Mouse (Mus musculus) liver, adult 2 months (tissue): ENCODE results near the gene Pcnx3. TPM values are rescaled to one million over a fixed set of nuclear protein-coding genes. Genes with fewer than 3 reads are reported as not detected.

Experiments used
- DNase-seq: peaks from one replicate; pipeline ENCODE4 v3.0.0-alpha.2; 2011; ENCODE audit warnings: low read depth, low spot score; ENCODE audit errors: extremely low read depth
- H3K27ac ChIP-seq: fragments of 200-500 bp; replicated peaks from 2 replicates; pipeline ENCODE4 v1.5.1; 2012; ENCODE audit warnings: low read depth, mild to moderate bottlenecking, control low read depth, inconsistent platforms, low read length; ENCODE audit not compliant: insufficient read depth
- H3K27me3 ChIP-seq: fragments of 200-500 bp; 2 replicates; pipeline ENCODE4 v1.6.1; 2012; ENCODE audit warnings: mild to moderate bottlenecking, moderate library complexity, low read length, inconsistent platforms; ENCODE audit not compliant: control insufficient read depth, insufficient read depth
- H3K36me3 ChIP-seq: fragments of 200-500 bp; 2 replicates; pipeline ENCODE4 v1.6.1; 2012; ENCODE audit warnings: low read length, inconsistent platforms; ENCODE audit not compliant: control insufficient read depth, insufficient read depth
- H3K4me1 ChIP-seq: fragments of 200-500 bp; 2 replicates; pipeline ENCODE4 v1.6.1; 2011; ENCODE audit warnings: low read length; ENCODE audit not compliant: control insufficient read depth, insufficient read depth
- H3K4me3 ChIP-seq: fragments of 200-500 bp; 2 replicates; pipeline ENCODE4 v1.5.1; 2011; ENCODE audit warnings: low read depth, mild to moderate bottlenecking, control low read depth, low read length, moderate library complexity; ENCODE audit not compliant: insufficient read depth
- H3K79me2 ChIP-seq: fragments of 200-500 bp; 2 replicates; pipeline ENCODE4 v1.6.1; 2012; ENCODE audit warnings: inconsistent platforms, mild to moderate bottlenecking, low read length, moderate library complexity; ENCODE audit not compliant: control insufficient read depth, insufficient read depth
- H3K9ac ChIP-seq: fragments of 200-500 bp; 2 replicates; pipeline ENCODE4 v1.6.1; 2012; ENCODE audit warnings: low read depth, mild to moderate bottlenecking, control low read depth, inconsistent platforms, low read length
- CTCF ChIP-seq: fragments of 200-500 bp; IDR thresholded peaks from 2 replicates; pipeline ENCODE4 v1.5.1; 2011; ENCODE audit warnings: low read depth, low read length, control low read depth
- POLR2A ChIP-seq: fragments of 200-500 bp; IDR thresholded peaks from 2 replicates; pipeline ENCODE4 v1.6.1; 2011; ENCODE audit warnings: low read length, control low read depth; ENCODE audit not compliant: insufficient read depth; ENCODE audit errors: extremely low read depth
- WGBS: fragments of 180-500 bp; shearing (Covaris S2); methylation state at CpG from one replicate; pipeline ENCODE4 v1.1.7; 2018; 5-methylcytosine and 5-hydroxymethylcytosine counted together
- polyA plus RNA-seq: library from polyadenylated mRNA; depleted of rRNA; stranded (reverse); fragments of >200 nt; gene quantifications from 2 replicates; pipeline ENCODE4 v1.2.3, GENCODE M21; 2012; rRNA removed
- total RNA-seq: library from RNA; depleted of rRNA; stranded (reverse); fragments of >200 nt; gene quantifications from 2 replicates; pipeline ENCODE4 v1.2.3, GENCODE M21; 2014; rRNA removed

Gene Pcnx3
- total and polyA plus RNA-seq, 2 experiments, result 7.6 to 63.8 TPM

DNA sequence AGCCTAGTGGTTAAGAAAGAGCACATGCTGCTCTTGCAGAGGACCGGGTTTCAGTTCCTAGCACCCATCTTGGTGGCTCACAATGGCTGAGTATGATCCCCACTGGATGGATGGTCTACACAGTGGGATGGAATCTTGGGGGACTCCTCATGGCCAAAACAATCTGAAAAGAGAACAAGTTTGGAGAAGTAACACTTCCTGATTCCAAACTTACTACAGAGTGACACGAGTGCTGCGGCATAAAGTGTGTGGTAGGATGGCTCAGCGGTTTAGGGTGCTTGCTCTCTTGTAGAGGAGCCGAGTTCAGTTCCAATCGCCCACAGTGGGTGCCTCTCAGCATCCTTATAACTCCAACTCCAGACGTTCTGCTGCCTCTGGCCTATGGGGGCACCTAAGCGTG, 63.4 kb downstream of the Pcnx3 start:
- Histone ChIP-seq H3K4me1 (no peaks in the 10 kb centered on the region), H3K9ac (no peak overlapping the region), H3K27me3 (no peaks in the 10 kb centered on the region), H3K79me2 (no peaks in the 10 kb centered on the region), H3K36me3 (no peaks in the 10 kb centered on the region), H3K4me3 (no peak overlapping the region), H3K27ac (no peak overlapping the region)
- TF ChIP-seq CTCF (no peak), POLR2A (no peak)
- no peak for DNase-seq
- 84% methylated on average over 8 of the region's 8 CpGs for WGBS

DNA sequence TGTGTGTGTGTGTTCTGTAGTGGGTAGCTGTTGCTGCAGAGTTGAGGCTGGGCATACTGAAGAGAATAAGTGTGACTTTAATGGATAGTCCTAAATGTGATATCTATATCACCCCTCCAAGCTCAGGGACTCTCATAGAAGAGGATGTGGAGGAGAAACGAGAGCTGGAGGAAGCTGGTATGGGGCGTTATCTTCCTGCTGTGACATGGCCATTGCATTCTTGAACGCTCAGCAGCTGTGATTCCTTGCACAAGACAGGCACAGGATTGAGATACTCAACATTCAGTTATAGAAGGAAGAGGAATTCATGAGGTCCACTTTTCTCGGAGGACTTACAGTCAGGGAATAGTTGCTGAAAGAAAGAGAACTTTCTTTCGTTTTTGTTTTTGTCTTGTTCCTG, 66.8 kb downstream of the Pcnx3 start:
- H3K79me2 ChIP-seq, result no peaks in the 10 kb centered on the region
- no peaks in the 10 kb centered on the region for H3K36me3 ChIP-seq
- no peak overlapping the region for H3K27ac ChIP-seq
- no peaks in the 10 kb centered on the region for H3K4me1 ChIP-seq
- H3K9ac ChIP-seq, result no peak overlapping the region
- no peak for DNase-seq
- no peaks in the 10 kb centered on the region for H3K27me3 ChIP-seq
- no peak overlapping the region for H3K4me3 ChIP-seq
- TF ChIP-seq CTCF, result no peak
- no peak for TF ChIP-seq POLR2A
- 74% methylated on average over 5 of the region's 5 CpGs for WGBS

DNA sequence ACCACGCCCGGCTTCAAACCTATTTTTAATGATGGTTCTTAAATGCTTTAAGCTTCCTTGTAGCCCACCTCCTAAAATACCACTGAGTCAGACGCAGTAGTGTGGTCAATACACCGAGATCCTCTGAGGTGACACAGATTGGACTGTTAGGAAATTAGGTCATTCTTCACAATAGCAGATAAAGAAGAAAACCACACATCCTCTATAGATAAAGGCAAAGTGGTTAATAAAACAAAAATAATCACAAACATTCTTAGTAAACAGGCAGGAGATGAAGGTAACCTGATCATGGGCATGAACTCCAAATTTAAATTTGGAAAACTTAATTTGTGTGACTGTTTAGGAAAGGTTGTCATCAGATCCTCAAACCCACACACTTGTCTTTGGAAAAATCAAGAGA, 68.7 kb downstream of the Pcnx3 start:
- no peak overlapping the region for H3K27ac ChIP-seq
- DNase-seq, result no peak
- 87% methylated on average over 4 of the region's 4 CpGs for WGBS
- no peaks in the 10 kb centered on the region for H3K79me2 ChIP-seq
- no peaks in the 10 kb centered on the region for H3K4me1 ChIP-seq
- no peak overlapping the region for H3K9ac ChIP-seq
- TF ChIP-seq POLR2A (no peak), CTCF (no peak)
- H3K4me3 ChIP-seq, result no peak overlapping the region
- no peaks in the 10 kb centered on the region for H3K27me3 ChIP-seq
- H3K36me3 ChIP-seq, result no peaks in the 10 kb centered on the region

DNA sequence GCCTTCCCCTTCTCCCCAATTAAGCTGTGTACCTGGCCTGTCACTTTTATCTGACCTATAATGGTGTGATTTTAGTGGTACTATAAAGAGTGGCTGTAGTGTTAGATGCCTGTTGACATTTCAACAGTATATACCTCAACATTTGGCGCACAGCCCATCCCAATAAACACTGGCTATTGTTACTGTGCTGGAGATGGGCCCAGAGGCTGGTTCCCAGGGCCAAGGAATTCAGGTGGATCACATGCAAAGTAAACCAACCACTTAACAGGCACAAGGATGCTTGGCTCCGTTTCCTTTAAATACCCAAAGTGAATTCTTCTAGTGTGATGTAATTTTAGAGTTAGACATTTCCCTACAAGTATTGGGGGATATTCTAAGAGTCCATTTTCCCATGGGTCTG, 73.8 kb downstream of the Pcnx3 start:
- no peaks in the 10 kb centered on the region for H3K79me2 ChIP-seq
- WGBS, result 84% methylated on average over 2 of the region's 2 CpGs
- H3K4me3 ChIP-seq, result no peak overlapping the region
- no peak overlapping the region for H3K9ac ChIP-seq
- no peak for TF ChIP-seq POLR2A
- TF ChIP-seq CTCF, result no peak
- DNase-seq, result no peak
- H3K36me3 ChIP-seq, result no peaks in the 10 kb centered on the region
- H3K27ac ChIP-seq, result no peak overlapping the region
- H3K27me3 ChIP-seq, result no peaks in the 10 kb centered on the region
- peaks cover 2% of the 10 kb centered on the region for H3K4me1 ChIP-seq

Other genes starting within 250 kb of the Pcnx3 start
- not detected in 2 replicates for gene Fosl1, start 241.4 kb downstream of the Pcnx3 start, total RNA-seq
- not detected in 2 replicates for gene Fosl1, start 241.4 kb downstream of the Pcnx3 start, polyA plus RNA-seq
- gene Ccdc85b, start 231.0 kb downstream of the Pcnx3 start, total RNA-seq, result 2.7 and 3.3 TPM in 2 replicates
- 2.4 and 2.6 TPM in 2 replicates for gene Ccdc85b, start 231.0 kb downstream of the Pcnx3 start, polyA plus RNA-seq
- 25.8 and 32.0 TPM in 2 replicates for gene Fibp, start 228.3 kb downstream of the Pcnx3 start, total RNA-seq
- gene Fibp, start 228.3 kb downstream of the Pcnx3 start, polyA plus RNA-seq, result 38.5 and 46.6 TPM in 2 replicates
- gene Ctsw, start 220.4 kb downstream of the Pcnx3 start, total RNA-seq, result 0.37 and 0.40 TPM in 2 replicates
- 1.1 and 1.5 TPM in 2 replicates for gene Ctsw, start 220.4 kb downstream of the Pcnx3 start, polyA plus RNA-seq
- 4.0 and 4.3 TPM in 2 replicates for gene Efemp2, start 215.0 kb downstream of the Pcnx3 start, total RNA-seq
- 7.7 and 8.5 TPM in 2 replicates for gene Efemp2, start 215.0 kb downstream of the Pcnx3 start, polyA plus RNA-seq
- 8.1 and 10.9 TPM in 2 replicates for gene Mus81, start 200.5 kb downstream of the Pcnx3 start, total RNA-seq
- gene Mus81, start 200.5 kb downstream of the Pcnx3 start, polyA plus RNA-seq, result 21.2 and 22.9 TPM in 2 replicates
- 117 and 122 TPM in 2 replicates for gene Cfl1, start 198.5 kb downstream of the Pcnx3 start, total RNA-seq
- 177 and 193 TPM in 2 replicates for gene Cfl1, start 198.5 kb downstream of the Pcnx3 start, polyA plus RNA-seq
- gene 1700020D05Rik, start 185.1 kb downstream of the Pcnx3 start, total RNA-seq, result 0.83 and 0.87 TPM in 2 replicates
- 0.30 and 0.59 TPM in 2 replicates for gene 1700020D05Rik, start 185.1 kb downstream of the Pcnx3 start, polyA plus RNA-seq
- gene Snx32, start 178.4 kb downstream of the Pcnx3 start, total RNA-seq, result 1.6 and 1.8 TPM in 2 replicates
- 4.1 and 4.5 TPM in 2 replicates for gene Snx32, start 178.4 kb downstream of the Pcnx3 start, polyA plus RNA-seq
- not detected in 2 replicates for gene Ovol1, start 128.3 kb downstream of the Pcnx3 start, total RNA-seq
- 0.12 TPM in 1 of 2 replicates, not detected in the other for gene Ovol1, start 128.3 kb downstream of the Pcnx3 start, polyA plus RNA-seq
- 2.7 and 2.8 TPM in 2 replicates for gene Ap5b1, start 120.9 kb downstream of the Pcnx3 start, total RNA-seq
- gene Ap5b1, start 120.9 kb downstream of the Pcnx3 start, polyA plus RNA-seq, result 3.4 and 5.3 TPM in 2 replicates
- gene Rnaseh2c, start 87.0 kb downstream of the Pcnx3 start, total RNA-seq, result 47.9 and 51.4 TPM in 2 replicates
- gene Rnaseh2c, start 87.0 kb downstream of the Pcnx3 start, polyA plus RNA-seq, result 56.3 and 58.0 TPM in 2 replicates
- 15.9 and 16.8 TPM in 2 replicates for gene Kat5, start 78.7 kb downstream of the Pcnx3 start, total RNA-seq
- 23.0 and 23.6 TPM in 2 replicates for gene Kat5, start 78.7 kb downstream of the Pcnx3 start, polyA plus RNA-seq
- gene Rela, start 51.4 kb downstream of the Pcnx3 start, total RNA-seq, result 7.6 and 13.0 TPM in 2 replicates
- 47.6 and 65.7 TPM in 2 replicates for gene Rela, start 51.4 kb downstream of the Pcnx3 start, polyA plus RNA-seq
- 3.4 and 4.4 TPM in 2 replicates for gene Sipa1, start 25.2 kb downstream of the Pcnx3 start, total RNA-seq
- 11.8 and 17.9 TPM in 2 replicates for gene Sipa1, start 25.2 kb downstream of the Pcnx3 start, polyA plus RNA-seq
- 10.2 and 16.4 TPM in 2 replicates for gene Map3k11, start 166 bp downstream of the Pcnx3 start, total RNA-seq
- 46.2 and 53.6 TPM in 2 replicates for gene Map3k11, start 166 bp downstream of the Pcnx3 start, polyA plus RNA-seq
- not detected in 2 replicates for gene Kcnk7, start 15.5 kb upstream of the Pcnx3 start, total RNA-seq
- gene Kcnk7, start 15.5 kb upstream of the Pcnx3 start, polyA plus RNA-seq, result 0.09 TPM in 1 of 2 replicates, not detected in the other
- gene Ehbp1l1, start 37.4 kb upstream of the Pcnx3 start, total RNA-seq, result 5.1 and 5.8 TPM in 2 replicates
- gene Ehbp1l1, start 37.4 kb upstream of the Pcnx3 start, polyA plus RNA-seq, result 5.3 and 8.3 TPM in 2 replicates
- gene Fam89b, start 40.7 kb upstream of the Pcnx3 start, total RNA-seq, result 6.8 and 9.9 TPM in 2 replicates
- gene Fam89b, start 40.7 kb upstream of the Pcnx3 start, polyA plus RNA-seq, result 51.7 and 56.6 TPM in 2 replicates
- 1.2 and 2.1 TPM in 2 replicates for gene Ltbp3, start 52.0 kb upstream of the Pcnx3 start, total RNA-seq
- gene Ltbp3, start 52.0 kb upstream of the Pcnx3 start, polyA plus RNA-seq, result 3.4 and 3.6 TPM in 2 replicates
- gene Scyl1, start 82.5 kb upstream of the Pcnx3 start, total RNA-seq, result 28.9 and 35.9 TPM in 2 replicates
- 40.9 and 46.6 TPM in 2 replicates for gene Scyl1, start 82.5 kb upstream of the Pcnx3 start, polyA plus RNA-seq
- gene Frmd8, start 186.4 kb upstream of the Pcnx3 start, total RNA-seq, result 5.2 and 5.9 TPM in 2 replicates
- gene Frmd8, start 186.4 kb upstream of the Pcnx3 start, polyA plus RNA-seq, result 10.3 and 14.2 TPM in 2 replicates
- 8.6 and 13.0 TPM in 2 replicates for gene Slc25a45, start 188.9 kb upstream of the Pcnx3 start, total RNA-seq
- gene Slc25a45, start 188.9 kb upstream of the Pcnx3 start, polyA plus RNA-seq, result 52.8 and 57.7 TPM in 2 replicates
- 0.18 and 0.27 TPM in 2 replicates for gene Tigd3, start 205.2 kb upstream of the Pcnx3 start, total RNA-seq
- gene Tigd3, start 205.2 kb upstream of the Pcnx3 start, polyA plus RNA-seq, result 0.16 and 0.24 TPM in 2 replicates
- 10.3 and 10.7 TPM in 2 replicates for gene Dpf2, start 224.1 kb upstream of the Pcnx3 start, total RNA-seq
- 28.8 and 40.0 TPM in 2 replicates for gene Dpf2, start 224.1 kb upstream of the Pcnx3 start, polyA plus RNA-seq
- 1.7 and 2.1 TPM in 2 replicates for gene Cdc42ep2, start 235.9 kb upstream of the Pcnx3 start, total RNA-seq
- 2.1 and 2.4 TPM in 2 replicates for gene Cdc42ep2, start 235.9 kb upstream of the Pcnx3 start, polyA plus RNA-seq